Mouse (Mus musculus) erythroblast, embryonic 14.5 days (primary cell): ENCODE measurements around the gene Chchd1.

Experiments used
- GATA1 ChIP-seq: IDR thresholded peaks from 2 replicates; pipeline ENCODE4 v1.6.1; 2012; ENCODE audit warnings: low read length, inconsistent platforms, mixed read lengths
- TAL1 ChIP-seq: IDR thresholded peaks from 3 replicates; pipeline ENCODE4 v1.6.1; 2012; ENCODE audit warnings: low read length, inconsistent platforms, mixed read lengths

DNA sequence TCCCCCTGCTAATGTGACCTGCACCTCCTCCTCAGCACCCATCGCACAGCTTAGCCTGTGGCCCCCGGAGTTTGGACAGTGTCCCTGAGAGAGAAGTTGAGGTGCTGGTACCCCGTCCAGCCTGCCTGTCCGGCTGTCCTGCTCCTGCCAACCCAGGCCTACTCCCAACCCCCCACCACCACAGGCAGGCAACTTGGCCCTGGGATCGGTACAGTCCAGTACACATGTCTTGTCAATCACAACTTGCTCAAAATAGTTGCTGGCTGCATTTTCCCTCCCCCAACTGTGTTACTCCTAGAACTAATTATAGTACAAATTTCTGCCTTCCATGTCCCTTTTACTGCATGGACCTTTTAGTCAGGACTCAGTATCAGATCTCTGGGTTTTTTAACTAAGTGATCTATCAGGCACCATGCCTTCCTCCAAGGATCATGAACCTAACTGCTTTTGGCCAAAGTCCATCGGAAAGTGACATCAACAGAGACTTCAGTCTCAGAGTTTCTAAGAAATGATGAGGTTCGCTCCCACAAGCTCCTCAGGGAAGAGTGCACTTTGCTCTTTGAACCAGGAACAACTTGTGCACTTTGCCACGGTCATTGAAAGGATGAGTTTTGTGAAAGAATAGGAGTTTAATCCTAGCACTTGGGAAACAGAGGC is 34.5 kb upstream of the Chchd1 start, which contains the start of gene Synpo2l:
- TF ChIP-seq GATA1 (no peak), TAL1 (no peak)
